Mouse (Mus musculus) pancreas, adult 10 weeks (tissue): ENCODE data around the gene Gm20696. TPM values are rescaled to one million over a fixed set of nuclear protein-coding genes. Genes with fewer than 3 reads are reported as not detected.

Source experiments
- polyA plus RNA-seq: library from polyadenylated mRNA; stranded (reverse); fragments of 350-450 nt; fragmentation: Illumina TruSeq; extraction: RNeasy Lipid Tissue Mini Kit (QIAGEN cat#74804); gene quantifications from one replicate; pipeline ENCODE4 v1.2.3, GENCODE M21; 2015; ENCODE audit warnings: low read depth, low replicate concordance; ENCODE audit not compliant: insufficient read depth

Gene Gm20696
- polyA plus RNA-seq = 0.78 TPM

DNA sequence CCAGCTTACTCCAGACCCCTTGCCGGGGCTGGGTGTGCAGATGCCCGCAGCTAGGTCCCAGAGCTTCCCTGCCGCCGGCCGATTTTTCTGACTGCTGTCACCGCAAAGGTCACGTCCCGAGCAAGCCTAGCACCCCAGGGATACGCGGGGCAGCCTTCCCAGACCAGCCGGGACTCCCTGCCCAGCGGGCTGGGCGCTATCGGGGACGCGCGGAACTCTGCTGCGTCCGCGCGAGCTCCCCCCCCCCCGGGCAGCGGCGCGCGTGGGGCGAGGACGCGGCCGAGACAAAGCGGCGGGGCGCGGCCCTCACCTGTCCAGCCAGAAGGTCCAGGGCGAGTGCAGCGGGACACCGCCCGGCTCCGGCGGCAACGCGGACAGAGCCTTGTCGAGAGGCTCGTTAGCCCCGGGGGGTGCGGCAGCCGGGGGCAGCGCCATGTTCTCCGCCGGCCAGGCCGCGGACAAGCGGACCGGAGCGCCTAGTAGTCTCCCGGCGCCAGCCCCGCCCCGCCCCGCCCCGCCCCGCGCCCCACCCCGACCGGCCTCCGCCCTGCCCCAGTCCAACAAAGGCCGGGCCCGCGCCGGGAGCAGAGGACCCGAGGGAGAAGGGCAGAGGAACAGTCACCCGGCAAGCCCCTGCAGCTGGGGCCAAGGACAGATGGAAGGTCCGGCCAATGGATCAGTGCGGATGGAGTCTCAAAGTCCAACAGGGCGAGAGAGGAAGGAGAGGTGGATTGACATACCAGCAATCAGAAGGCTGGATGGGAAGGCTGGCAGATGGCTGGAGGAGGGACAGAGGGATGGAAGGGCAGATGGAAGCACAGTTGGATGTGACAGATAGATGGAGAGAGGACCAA lies at the start of gene Gm20696, which contains the start of gene Eif4e3:
TSS of gene Gm20696 (minus strand) at position 480 of the 854 bp plus-strand sequence.
TSS of gene Eif4e3 (minus strand) at position 454 of the 854 bp plus-strand sequence.

DNA sequence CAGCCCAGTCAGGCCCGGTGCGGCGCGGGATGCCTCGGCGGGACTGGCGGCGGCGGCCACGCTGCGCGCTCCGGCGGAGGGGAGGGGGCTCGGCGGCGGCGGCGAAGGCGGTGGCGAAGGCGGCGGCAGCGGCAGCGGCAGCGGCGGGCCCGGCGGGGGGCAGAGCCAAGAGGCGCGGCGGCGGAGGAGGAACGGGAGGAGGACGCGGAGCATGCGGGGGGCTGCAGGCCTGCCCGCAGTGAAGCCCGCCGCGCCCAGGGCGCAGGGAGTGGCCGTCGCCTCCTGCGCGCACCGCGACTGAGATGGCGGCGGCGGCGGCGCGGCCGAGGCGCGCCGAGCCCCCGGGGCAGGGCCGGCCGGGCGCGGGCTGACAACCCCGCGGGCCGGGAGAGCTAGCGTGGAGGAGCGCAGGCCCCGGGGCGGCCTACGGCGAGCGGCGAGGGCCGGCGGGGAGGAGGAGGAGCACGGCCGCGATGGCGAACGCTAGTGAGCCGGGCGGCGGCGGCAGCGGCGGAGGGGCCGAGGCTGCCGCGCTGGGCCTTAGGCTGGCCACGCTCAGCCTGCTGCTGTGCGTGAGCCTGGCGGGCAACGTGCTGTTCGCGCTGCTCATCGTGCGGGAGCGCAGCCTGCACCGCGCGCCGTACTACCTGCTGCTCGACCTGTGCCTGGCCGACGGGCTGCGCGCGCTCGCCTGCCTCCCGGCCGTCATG lies 25.8 kb upstream of the Gm20696 start, which contains the start of gene Gpr27:
TSS of gene Gpr27 (plus strand) at position 474 of the 710 bp plus-strand sequence.

DNA sequence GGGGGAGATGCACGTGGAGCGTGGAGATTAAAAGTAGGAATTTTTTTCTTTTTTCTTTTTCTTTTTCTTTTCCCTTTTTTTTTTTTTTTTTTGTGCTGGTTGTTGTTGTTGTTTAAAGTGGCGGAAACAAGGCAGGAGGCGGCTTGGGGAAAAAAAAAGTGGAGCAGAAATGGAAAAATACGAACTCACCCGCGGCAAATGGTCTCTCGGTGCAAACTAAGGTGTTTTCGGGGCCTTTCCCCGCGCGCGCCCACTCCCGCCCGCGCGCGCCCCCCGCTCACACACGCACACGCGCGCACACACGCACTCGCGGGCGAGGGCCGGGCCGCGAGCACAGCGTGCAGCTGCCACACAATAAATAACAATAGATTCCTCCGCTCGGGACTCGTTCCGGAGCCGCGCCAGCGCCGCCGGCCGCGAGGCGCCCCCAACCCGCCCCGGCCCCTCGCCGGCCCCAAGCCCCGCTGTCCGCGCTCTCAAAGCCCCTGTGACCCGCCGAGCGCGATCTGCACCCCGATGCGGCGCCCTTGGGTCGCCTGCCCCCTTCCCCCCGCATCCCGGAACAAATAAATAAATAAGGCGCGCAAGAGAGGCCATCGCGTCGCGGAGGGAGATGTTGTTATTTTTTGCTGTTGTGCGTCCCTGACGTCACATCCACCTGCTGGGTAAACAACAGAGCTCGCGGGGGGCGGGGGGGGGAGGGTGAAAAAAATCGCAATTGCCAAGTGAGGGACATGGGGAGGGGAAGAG lies 144.1 kb downstream of the Gm20696 start, which contains the start of gene Foxp1:
TSS of gene Foxp1 (minus strand) at position 363 of the 750 bp plus-strand sequence.

Other genes with a start within 250 kb of the Gm20696 start
- 13.7 TPM for gene Foxp1, start 144.1 kb downstream of the Gm20696 start, polyA plus RNA-seq
- gene Eif4e3, start within 50 bp of the Gm20696 start, polyA plus RNA-seq = 3.2 TPM
- 2.0 TPM for gene Gpr27, start 25.9 kb upstream of the Gm20696 start, polyA plus RNA-seq
- gene Prok2, start 59.6 kb upstream of the Gm20696 start, polyA plus RNA-seq = not detected